Mouse (Mus musculus) c-Kit-positive CD71-positive TER-119-negative erythroid progenitor cells, embryonic 14.5 days (primary cell): ENCODE measurements around the gene Plod3.

Experiments used
- DNase-seq: peaks from one replicate; pipeline ENCODE4 v3.0.0-alpha.2; 2013; ENCODE audit warnings: low read depth

Plod3 gene

GRCm38 (mm10) chr5:136965210-136965609 lies 21.6 kb upstream of the Plod3 start:
- peak; percentile 51 for DNase-seq

- DNase-seq = no peak
Observed at GRCm38 (mm10) chr5:136965686-136966085, 21.1 kb upstream of the Plod3 start.

- no peak for DNase-seq
Observed at GRCm38 (mm10) chr5:136966331-136966730, 20.5 kb upstream of the Plod3 start, which contains the start of gene Cldn15. TSS of gene Cldn15 (plus strand) at chr5:136966616.

- DNase-seq = no peak
Observed at GRCm38 (mm10) chr5:136966861-136967455, 19.9 kb upstream of the Plod3 start.

GRCm38 (mm10) chr5:136967592-136967991 lies 19.2 kb upstream of the Plod3 start:
- no peak for DNase-seq

GRCm38 (mm10) chr5:136970703-136971102 lies 16.1 kb upstream of the Plod3 start:
- peak; percentile 73 for DNase-seq

GRCm38 (mm10) chr5:136973670-136974069 lies 13.1 kb upstream of the Plod3 start:
- DNase-seq = no peak

- DNase-seq = no peak
Observed at GRCm38 (mm10) chr5:136977769-136978168, 9.1 kb upstream of the Plod3 start.

- DNase-seq = no peak
Observed at GRCm38 (mm10) chr5:136979762-136980161, 7.1 kb upstream of the Plod3 start.

GRCm38 (mm10) chr5:136980974-136981373 lies 5.8 kb upstream of the Plod3 start:
- no peak for DNase-seq

- no peak for DNase-seq
Observed at GRCm38 (mm10) chr5:136982338-136982930, 4.4 kb upstream of the Plod3 start.

- no peak for DNase-seq
Observed at GRCm38 (mm10) chr5:136984828-136985227, 2.0 kb upstream of the Plod3 start.

- peak; percentile 68 for DNase-seq
Observed at GRCm38 (mm10) chr5:136987138-136987933, 517 bp downstream of the Plod3 start.

- no peak for DNase-seq
Observed at GRCm38 (mm10) chr5:136987934-136988271, 1.1 kb downstream of the Plod3 start, which contains the start of gene Znhit1. TSS of gene Znhit1 (minus strand) at chr5:136988021.

GRCm38 (mm10) chr5:136988420-136988819 lies 1.6 kb downstream of the Plod3 start:
- no peak for DNase-seq

- no peak for DNase-seq
Observed at GRCm38 (mm10) chr5:136989801-136990200, 3.0 kb downstream of the Plod3 start.

GRCm38 (mm10) chr5:136999449-136999848 lies 12.6 kb downstream of the Plod3 start:
- no peak for DNase-seq

GRCm38 (mm10) chr5:137000612-137001011 lies 13.8 kb downstream of the Plod3 start:
- no peak for DNase-seq

- DNase-seq = no peak
Observed at GRCm38 (mm10) chr5:137007276-137007675, 20.5 kb downstream of the Plod3 start.

- no peak for DNase-seq
Observed at GRCm38 (mm10) chr5:137009988-137010387, 23.2 kb downstream of the Plod3 start.

- no peak for DNase-seq
Observed at GRCm38 (mm10) chr5:137012401-137012950, 25.7 kb downstream of the Plod3 start.

GRCm38 (mm10) chr5:137015913-137016312 lies 29.1 kb downstream of the Plod3 start:
- no peak for DNase-seq

- DNase-seq = no peak
Observed at GRCm38 (mm10) chr5:137024318-137024717, 37.5 kb downstream of the Plod3 start.
